Comparison of ENCODE assay signal across 14 mouse cellular contexts in genomic region chr13:51705882-51706854, GRCm38 (mm10). TPM values are rescaled to one million over a fixed set of nuclear protein-coding genes. Genes with fewer than 3 reads are reported as not detected.
DNase-seq lines count a peak whose midpoint lies in the region; ATAC-seq and TF ChIP-seq lines count a peak whose summit lies in the region.
"Had no signal": no experiment of that assay in that cellular context is flagged by ENCODE, and none has a peak within 500 bp of the region (broad histone marks: within the 10 kb centered on the region; RNA-seq: fewer than 3 reads in every experiment).

No protein-coding gene starts in this region.

- no peaks in the 10 kb centered on the region for H3K27me3 ChIP-seq in kidney, postnatal 0 days (ENCODE audit: insufficient read depth, low read length)
- no peaks in the 10 kb centered on the region for H3K27me3 ChIP-seq in myocyte (ENCODE audit: control insufficient read depth, insufficient read depth, insufficient read length)
- no peaks in the 10 kb centered on the region for H3K27me3 ChIP-seq in forebrain, embryonic 12.5 days
- H3K27me3 ChIP-seq: CH12.LX; limb, embryonic 12.5 days had no signal

- H3K9me3 ChIP-seq in kidney, postnatal 0 days (replicated peaks; ENCODE audit: low read length), result no peaks in the 10 kb centered on the region
- H3K9me3 ChIP-seq in ES-E14 (ENCODE audit: control insufficient read depth, insufficient read depth, low read depth, low read length), result no peaks in the 10 kb centered on the region
- no peaks in the 10 kb centered on the region for H3K9me3 ChIP-seq in forebrain, embryonic 12.5 days
- H3K9me3 ChIP-seq: forebrain, embryonic 10.5 days; limb, embryonic 12.5 days had no signal

- peak; percentile 90 for DNase-seq in kidney, postnatal 0 days (ENCODE audit: low spot score)
- DNase-seq in kidney, adult 9 months, result no peak
- DNase-seq in ES-E14 (ENCODE audit: low read depth, low spot score), result no peak
- DNase-seq in MN1 (ENCODE audit: low spot score), result peak; percentile 42
- no peak for DNase-seq in urinary bladder, postnatal 25 days (ENCODE audit: low spot score)
- DNase-seq: adrenal gland, postnatal 36 days; cerebellum, adult 2 months; gastrocnemius, postnatal 25 days had no signal

- H3K4me3 ChIP-seq in kidney, postnatal 0 days (replicated peaks; ENCODE audit: low read depth, low read length), result no peak overlapping the region
- no peak overlapping the region for H3K4me3 ChIP-seq in ES-E14 (ENCODE audit: insufficient read depth in 1 of 2, low read depth in 1 of 2, low read length in 2 of 2, poor library complexity in 1 of 2, severe bottlenecking in 1 of 2)
- H3K4me3 ChIP-seq in myocyte, result no peak overlapping the region
- no peak overlapping the region for H3K4me3 ChIP-seq in forebrain, embryonic 12.5 days (replicated peaks)
- H3K4me3 ChIP-seq: forebrain, embryonic 10.5 days; limb, embryonic 12.5 days had no signal

- no peak overlapping the region for H3K27ac ChIP-seq in kidney, postnatal 0 days
- H3K27ac ChIP-seq in ES-E14 (ENCODE audit: insufficient read depth, low read depth, low read length, poor library complexity, severe bottlenecking), result no peak overlapping the region
- H3K27ac ChIP-seq in forebrain, embryonic 12.5 days, result no peak overlapping the region
- H3K27ac ChIP-seq: forebrain, embryonic 10.5 days; limb, embryonic 12.5 days had no signal

- TF ChIP-seq POLR2A in myocyte (IDR thresholded peaks at IDR 0.05; ENCODE audit: insufficient read length, low read depth), result no peak

- H3K4me1 ChIP-seq in kidney, postnatal 0 days (replicated peaks; ENCODE audit: insufficient read depth, low read length), result peaks cover 3% of the 10 kb centered on the region; the same call in 1 of the 2 replicates
- no peaks in the 10 kb centered on the region for H3K4me1 ChIP-seq in ES-E14 (ENCODE audit: control insufficient read depth in 2 of 2, insufficient read depth in 2 of 2, low read length in 2 of 2, poor library complexity in 1 of 2)
- H3K4me1 ChIP-seq in forebrain, embryonic 12.5 days, result no peaks in the 10 kb centered on the region
- H3K4me1 ChIP-seq: forebrain, embryonic 10.5 days; limb, embryonic 12.5 days had no signal

- ATAC-seq in kidney, postnatal 0 days (replicated peaks; ENCODE audit: low FRiP score, low read depth), result peak; percentile 41; the same call in 1 of the 2 replicates
- no peak for ATAC-seq in forebrain, embryonic 12.5 days (ENCODE audit: low FRiP score)
- ATAC-seq: inflammation-experienced regulatory T-cells, adult 6 months had no signal

- H3K9ac ChIP-seq in kidney, postnatal 0 days (ENCODE audit: low read depth, low read length), result no peak overlapping the region
- peak overlapping the region; percentile 28; the same call in 1 of the 2 replicates for H3K9ac ChIP-seq in ES-E14 (ENCODE audit: insufficient read depth, low read depth, low read length, poor library complexity, severe bottlenecking)
- H3K9ac ChIP-seq in forebrain, embryonic 12.5 days, result no peak overlapping the region
- H3K9ac ChIP-seq: limb, embryonic 12.5 days had no signal

- in situ Hi-C loops in ES-E14 (cut with MboI; ENCODE audit: low sequenced_read_pairs in 2 of 2, unreplicated experiment in 2 of 2), result no loop called here

- TF ChIP-seq CTCF in kidney, postnatal 0 days (IDR thresholded peaks at IDR 0.05; ENCODE audit: low read depth), result no peak

- WGBS in kidney, postnatal 0 days, result 33% methylated on average over 22 of the region's 22 CpGs
- 83% methylated on average over 22 of the region's 22 CpGs for WGBS in forebrain, embryonic 12.5 days

- H3ac ChIP-seq in myocyte (ENCODE audit: control insufficient read depth, insufficient read length), result no peak overlapping the region

- H3K36me3 ChIP-seq in kidney, postnatal 0 days (ENCODE audit: insufficient read depth, low read length), result peaks cover 14% of the 10 kb centered on the region; the same call in 1 of the 2 replicates
- peaks cover 42% of the 10 kb centered on the region for H3K36me3 ChIP-seq in ES-E14 (ENCODE audit: control insufficient read depth, insufficient read depth, low read length, poor library complexity, severe bottlenecking)
- H3K36me3 ChIP-seq in myocyte (ENCODE audit: control insufficient read depth, insufficient read depth), result no peaks in the 10 kb centered on the region
- H3K36me3 ChIP-seq in forebrain, embryonic 12.5 days (replicated peaks), result peaks cover 32% of the 10 kb centered on the region

- peak overlapping the region; percentile 16 for H3K4me2 ChIP-seq in kidney, postnatal 0 days (ENCODE audit: low read length)
- peak overlapping the region; percentile 24 for H3K4me2 ChIP-seq in myocyte (ENCODE audit: low read depth)
- no peak overlapping the region for H3K4me2 ChIP-seq in forebrain, embryonic 12.5 days
- H3K4me2 ChIP-seq: limb, embryonic 12.5 days had no signal

- no peaks in the 10 kb centered on the region for H3K79me2 ChIP-seq in myocyte (ENCODE audit: control insufficient read depth, insufficient read depth)

TF ChIP-seq in ES-E14, 5 proteins besides CTCF, POLR2A, EP300 and RAD21:
- no peak for TF ChIP-seq ZNF384 (IDR thresholded peaks at IDR 0.05; ENCODE audit: low read depth, low read length)
- TF ChIP-seq CHD2 (IDR thresholded peaks at IDR 0.05; ENCODE audit: low read depth, low read length), result no peak
- no peak for TF ChIP-seq ZC3H11A (IDR thresholded peaks at IDR 0.05; ENCODE audit: borderline replicate concordance, low read depth, low read length)
- no peak for TF ChIP-seq MAFK (IDR thresholded peaks at IDR 0.05; ENCODE audit: insufficient read depth, low read depth, low read length)
- no peak for TF ChIP-seq HCFC1 (IDR thresholded peaks at IDR 0.05; ENCODE audit: borderline replicate concordance, insufficient read depth, low read length)
TF ChIP-seq in ES-E14: peak in this region for 0.

TF ChIP-seq in myocyte, 11 proteins besides CTCF, POLR2A, EP300 and RAD21:
- no peak for TF ChIP-seq REST (IDR thresholded peaks at IDR 0.05; ENCODE audit: insufficient read depth, insufficient read length)
- TF ChIP-seq CEBPB (IDR thresholded peaks at IDR 0.05; ENCODE audit: insufficient read depth, poor library complexity, severe bottlenecking), result no peak
- no peak for TF ChIP-seq E2F4 (IDR thresholded peaks at IDR 0.05; ENCODE audit: insufficient read depth)
- TF ChIP-seq MYOD1 (IDR thresholded peaks at IDR 0.05; ENCODE audit: control insufficient read depth in 1 of 3, insufficient read length in 2 of 3, low read depth in 2 of 3), result peak in 2 of 3 experiments; percentile 89 to 92
- TF ChIP-seq USF1 (IDR thresholded peaks at IDR 0.05; ENCODE audit: low read depth), result no peak
- TF ChIP-seq TCF12 (IDR thresholded peaks at IDR 0.05; ENCODE audit: insufficient read depth, poor library complexity, severe bottlenecking), result peak; percentile 23
- TF ChIP-seq SRF (IDR thresholded peaks at IDR 0.05; ENCODE audit: control insufficient read depth, insufficient read length, low read depth), result no peak
- TF ChIP-seq POLR2AphosphoS2 (IDR thresholded peaks at IDR 0.05; ENCODE audit: insufficient read length, low read depth), result no peak
- TF ChIP-seq TCF3 (IDR thresholded peaks at IDR 0.05; ENCODE audit: insufficient read length, low read depth), result peak; percentile 36
- peak in 1 of 3 experiments; percentile 45 for TF ChIP-seq MYOG (IDR thresholded peaks at IDR 0.05; ENCODE audit: control insufficient read depth in 1 of 3, insufficient read depth in 1 of 3, insufficient read length in 2 of 3, low read depth in 2 of 3)
- TF ChIP-seq MAX (IDR thresholded peaks at IDR 0.05; ENCODE audit: low read depth), result no peak
TF ChIP-seq in myocyte: peak in this region for 4.

RNA-seq across cellular contexts. Expression of gene Secisbp2, which starts 54.7 kb away (rescaled TPM):
- polyA plus RNA-seq in kidney, postnatal 0 days (2015; fragmentation: Nextera tagmentation; extraction: Ambion mirVana), result 34.9 and 36.5 TPM in 2 replicates
- total RNA-seq in ES-E14 (2012; rRNA removed), result 26.6 and 31.6 TPM in 2 replicates
- polyA plus RNA-seq in myocyte (2012; fragmentation: generic; extraction: Trizol), result 8.7 TPM
- polyA plus RNA-seq in forebrain, embryonic 12.5 days (2016; fragmentation: Nextera tagmentation; extraction: Ambion mirVana), result 31.6 and 34.5 TPM in 2 replicates

Comparison
In these comparisons a context has a peak if more than half of its experiments do, and no peak if none do; other contexts are left out.
1. DNase-seq: peak in kidney, postnatal 0 days (single experiment) and MN1 (single experiment); none in kidney, adult 9 months (single experiment), ES-E14 (single experiment) and urinary bladder, postnatal 25 days (single experiment).